Mouse (Mus musculus) kidney, adult 2 months (tissue): ENCODE data around the gene Defb21. TPM values are rescaled to one million over a fixed set of nuclear protein-coding genes. Genes with fewer than 3 reads are reported as not detected.
A peak's percentile ranks its signal among the peaks of the same experiment; 100 is the strongest.

ENCODE experiments used
- DNase-seq: peaks from one replicate; pipeline ENCODE4 v3.0.0; 2021
- H3K27ac ChIP-seq: fragments of 200-500 bp; 2 replicates; pipeline ENCODE4 v1.5.1; 2012; ENCODE audit warnings: low read depth, low read length, control low read depth, inconsistent platforms; ENCODE audit not compliant: insufficient read depth
- H3K27me3 ChIP-seq: fragments of 200-500 bp; replicated peaks from 2 replicates; pipeline ENCODE4 v1.6.1; 2012; ENCODE audit warnings: mild to moderate bottlenecking, moderate library complexity, low read length, inconsistent platforms; ENCODE audit not compliant: control insufficient read depth, insufficient read depth
- H3K36me3 ChIP-seq: fragments of 200-500 bp; 2 replicates; pipeline ENCODE4 v1.6.1; 2012; ENCODE audit warnings: mild to moderate bottlenecking, moderate library complexity, low read length, inconsistent platforms; ENCODE audit not compliant: control insufficient read depth, insufficient read depth
- H3K4me1 ChIP-seq: fragments of 200-500 bp; 2 replicates; pipeline ENCODE4 v1.6.1; 2011; ENCODE audit warnings: low read length; ENCODE audit not compliant: control insufficient read depth, insufficient read depth
- H3K4me3 ChIP-seq: fragments of 200-500 bp; 2 replicates; pipeline ENCODE4 v1.5.1; 2011; ENCODE audit warnings: mild to moderate bottlenecking, low read depth, low read length, control low read depth; ENCODE audit not compliant: insufficient read depth
- CTCF ChIP-seq: fragments of 200-500 bp; conservative IDR thresholded peaks from 2 replicates; pipeline ENCODE4 v1.5.1; 2011; ENCODE audit warnings: low read depth, mild to moderate bottlenecking, control low read depth, low read length, moderate library complexity, mixed read lengths; ENCODE audit not compliant: insufficient read depth, insufficient read length
- POLR2A ChIP-seq: fragments of 200-500 bp; IDR thresholded peaks from one replicate; pipeline ENCODE4 v1.6.1; 2011; ENCODE audit warnings: low read depth, low read length, control low read depth
- WGBS: fragments of 180-500 bp; shearing (Covaris S2); methylation state at CpG from one replicate; pipeline ENCODE4 v1.1.7; 2018; 5-methylcytosine and 5-hydroxymethylcytosine counted together
- polyA plus RNA-seq: library from polyadenylated mRNA; depleted of rRNA; stranded (reverse); fragments of >200 nt; gene quantifications from 2 replicates; pipeline ENCODE4 v1.2.3, GENCODE M21; 2012; rRNA removed

Gene Defb21
- not detected in 2 replicates for polyA plus RNA-seq

GRCm38 (mm10) chr2:152572114-152572794, at the start of gene Defb21:
Defb21 (plus strand) TSS chr2:152572744.
- no peaks in the 10 kb centered on the region for H3K36me3 ChIP-seq
- no peak for DNase-seq
- no peak within 1 kb of the TSS for H3K27ac ChIP-seq
- H3K27me3 ChIP-seq, result no peaks in the 10 kb centered on the region
- H3K4me3 ChIP-seq, result no peak within 1 kb of the TSS
- TF ChIP-seq CTCF, result peak; percentile 41; the same call in 1 of the 2 replicates
- TF ChIP-seq POLR2A, result no peak
- WGBS, result 67% methylated on average over 11 of the region's 11 CpGs
- peaks cover 15% of the 10 kb centered on the region; the same call in 1 of the 2 replicates for H3K4me1 ChIP-seq

GRCm38 (mm10) chr2:152539944-152540710, 32.4 kb upstream of the Defb21 start, which contains the start of gene Defb29:
Defb29 (minus strand) TSS chr2:152540098.
- H3K27ac ChIP-seq, result peak within 1 kb of the TSS; percentile 90
- WGBS, result 23% methylated on average over 13 of the region's 13 CpGs
- peaks cover 6% of the 10 kb centered on the region for H3K4me1 ChIP-seq
- H3K4me3 ChIP-seq, result peak within 1 kb of the TSS; percentile 55
- TF ChIP-seq POLR2A (peak; percentile 16), CTCF (no peak; the same call in 1 of the 2 replicates)
- no peaks in the 10 kb centered on the region for H3K36me3 ChIP-seq
- no peaks in the 10 kb centered on the region for H3K27me3 ChIP-seq
- DNase-seq, result peak; percentile 90

GRCm38 (mm10) chr2:152541979-152542378, 30.6 kb upstream of the Defb21 start:
- WGBS, result 89% methylated on average over 9 of the region's 9 CpGs
- DNase-seq, result no peak
- no peaks in the 10 kb centered on the region for H3K36me3 ChIP-seq
- H3K27me3 ChIP-seq, result no peaks in the 10 kb centered on the region
- H3K4me3 ChIP-seq, result no peak overlapping the region
- peaks cover 8% of the 10 kb centered on the region for H3K4me1 ChIP-seq
- no peak for TF ChIP-seq CTCF
- no peak for TF ChIP-seq POLR2A
- no peak overlapping the region for H3K27ac ChIP-seq

GRCm38 (mm10) chr2:152542897-152543296, 29.6 kb upstream of the Defb21 start:
- DNase-seq, result no peak
- H3K27ac ChIP-seq, result peak overlapping the region; percentile 36; the same call in 1 of the 2 replicates
- no peaks in the 10 kb centered on the region for H3K27me3 ChIP-seq
- WGBS, result 77% methylated on average over 2 of the region's 2 CpGs
- H3K4me3 ChIP-seq, result no peak overlapping the region
- H3K36me3 ChIP-seq, result no peaks in the 10 kb centered on the region
- H3K4me1 ChIP-seq, result peaks cover 8% of the 10 kb centered on the region
- TF ChIP-seq CTCF (no peak), POLR2A (no peak)

GRCm38 (mm10) chr2:152543478-152543877, 29.1 kb upstream of the Defb21 start:
- WGBS, result 30% methylated on average over 4 of the region's 4 CpGs
- H3K27ac ChIP-seq, result peak overlapping the region; percentile 47; the same call in 1 of the 2 replicates

GRCm38 (mm10) chr2:152544691-152545090, 27.9 kb upstream of the Defb21 start:
- H3K27ac ChIP-seq, result peak overlapping the region; percentile 70; the same call in 1 of the 2 replicates
- peaks cover 8% of the 10 kb centered on the region for H3K4me1 ChIP-seq
- WGBS, result 10% methylated on average over 4 of the region's 4 CpGs
- no peaks in the 10 kb centered on the region for H3K27me3 ChIP-seq
- no peak overlapping the region for H3K4me3 ChIP-seq
- no peaks in the 10 kb centered on the region for H3K36me3 ChIP-seq
- TF ChIP-seq POLR2A, result no peak
- TF ChIP-seq CTCF, result peak; percentile 64
- DNase-seq, result peak; percentile 83

More at GRCm38 (mm10) chr2:152543478-152543877, 29.1 kb upstream of the Defb21 start:
- no peaks in the 10 kb centered on the region for H3K36me3 ChIP-seq
- H3K4me1 ChIP-seq, result peaks cover 8% of the 10 kb centered on the region
- no peak for TF ChIP-seq CTCF
- H3K27me3 ChIP-seq, result no peaks in the 10 kb centered on the region
- DNase-seq, result peak; percentile 88
- H3K4me3 ChIP-seq, result no peak overlapping the region

- no peaks in the 10 kb centered on the region for H3K36me3 ChIP-seq
- WGBS, result 62% methylated on average over 5 of the region's 5 CpGs
- peak; percentile 77 for DNase-seq
- no peaks in the 10 kb centered on the region for H3K27me3 ChIP-seq
- H3K27ac ChIP-seq, result no peak overlapping the region
- TF ChIP-seq POLR2A, result no peak
- no peak for TF ChIP-seq CTCF
- no peak overlapping the region for H3K4me3 ChIP-seq
- H3K4me1 ChIP-seq, result peaks cover 8% of the 10 kb centered on the region
These were observed 24.4 kb upstream of the Defb21 start for GRCm38 (mm10) chr2:152548124-152548523.
